Mouse (Mus musculus): ENCODE data around the gene Zcchc24. TPM values are rescaled to one million over a fixed set of nuclear protein-coding genes. Genes with fewer than 3 reads are reported as not detected.

Gene Zcchc24
- total RNA-seq, 4 experiments from 2014 or later, result 51.5 to 58.0 (median 54.4) TPM

DNA sequence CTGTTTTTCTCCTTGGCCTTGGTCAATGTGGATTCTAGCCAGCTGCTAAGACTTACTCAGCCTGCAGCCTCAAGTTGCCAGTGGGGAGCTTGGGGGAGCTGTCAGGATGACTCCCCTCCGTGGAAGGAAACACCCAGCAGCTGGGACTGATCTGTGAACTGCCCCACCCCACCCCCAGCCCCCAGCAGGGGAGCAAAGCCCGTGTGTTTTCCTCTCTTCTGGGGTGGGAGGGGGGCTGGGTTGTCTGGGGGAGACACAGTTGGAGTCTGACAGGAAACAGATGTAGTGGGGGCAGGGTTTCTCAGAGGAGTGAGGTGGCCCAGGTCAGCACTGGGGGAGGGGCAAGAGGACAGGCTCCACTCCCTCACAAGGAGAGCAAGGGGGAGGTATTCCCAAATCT is 50.4 kb downstream of the Zcchc24 start:
- no peak for DNase-seq (ENCODE audit: low spot score in 2 of 2)

DNA sequence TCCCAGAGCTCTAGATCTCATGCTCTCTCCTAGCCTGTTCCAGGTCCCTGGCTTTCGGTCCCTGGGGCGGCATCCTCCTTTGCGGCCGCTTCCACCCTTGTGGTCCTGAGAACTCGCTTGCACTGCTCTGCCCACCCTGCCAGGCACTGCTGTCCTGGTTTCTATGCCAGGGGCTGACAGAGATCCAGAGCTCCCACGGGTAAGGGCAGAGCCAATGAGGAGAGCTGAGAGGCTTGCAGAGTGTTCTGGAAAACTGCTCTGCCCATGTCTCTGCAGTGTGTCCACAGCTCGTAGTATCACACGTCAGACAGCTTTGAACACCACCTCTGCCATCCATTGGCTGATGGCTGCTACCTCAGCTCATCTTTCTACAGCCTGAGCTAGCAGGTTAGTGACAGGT is 51.1 kb downstream of the Zcchc24 start:
- no peak for DNase-seq (ENCODE audit: low spot score in 2 of 2)

DNA sequence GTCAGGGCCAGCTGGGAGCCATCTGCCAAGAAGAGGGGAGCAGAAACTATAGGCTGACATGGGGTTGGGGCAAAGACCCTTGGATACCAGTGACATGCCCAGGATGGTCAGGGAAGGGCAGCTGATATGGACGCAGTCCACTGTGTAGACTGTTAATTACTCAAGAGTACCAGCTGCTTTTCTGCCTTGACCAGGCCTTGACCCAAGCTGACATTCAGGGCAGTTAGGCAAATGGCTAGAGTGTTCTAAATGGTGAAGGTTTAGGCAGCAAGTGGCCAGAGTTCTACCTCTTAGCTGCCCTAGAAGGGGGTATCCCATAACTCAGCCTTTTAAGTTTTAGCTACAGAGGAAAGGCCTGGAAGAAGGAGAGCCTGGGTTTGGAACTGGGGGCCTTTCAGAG is 52.3 kb downstream of the Zcchc24 start:
- DNase-seq (ENCODE audit: low spot score in 2 of 2), result no peak

DNA sequence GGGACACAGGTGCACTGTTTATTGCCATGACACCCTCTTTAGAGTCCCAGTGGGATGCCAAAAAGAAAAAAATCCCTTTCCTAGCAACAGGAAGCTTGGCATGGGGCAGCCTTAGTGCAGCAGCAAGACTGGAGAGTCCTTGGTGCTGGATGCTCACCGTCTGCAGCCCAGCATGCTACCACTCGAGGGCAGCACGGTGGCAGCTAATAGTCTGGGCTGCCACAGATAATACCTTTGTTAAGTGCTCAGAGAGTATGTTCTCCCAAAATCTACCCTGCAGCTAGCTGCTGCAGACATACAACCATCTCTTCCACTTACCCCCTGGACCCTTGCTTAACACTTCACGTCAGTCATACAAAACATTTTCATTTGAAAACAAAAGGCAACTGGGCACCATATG is 55.4 kb downstream of the Zcchc24 start:
- DNase-seq (ENCODE audit: low spot score in 2 of 2), result no peak

DNA sequence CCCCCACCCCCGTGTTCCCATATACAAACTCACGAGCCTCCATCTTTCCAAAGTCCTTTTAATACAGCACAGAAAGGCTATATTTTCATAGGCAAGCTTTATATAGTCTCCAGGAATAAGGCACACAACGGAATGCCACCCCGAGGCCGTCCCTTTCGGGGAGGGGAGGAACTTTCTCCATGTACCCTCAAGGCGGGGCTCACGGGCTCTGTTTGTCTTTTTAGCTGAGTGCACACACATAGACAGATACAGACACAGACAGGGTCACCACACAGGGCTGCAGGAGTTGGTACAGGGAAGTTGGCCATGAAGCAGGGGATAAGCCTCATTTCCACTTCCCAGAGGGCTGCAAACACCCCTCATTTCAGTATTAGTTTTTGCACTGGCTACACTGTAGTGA is 57.2 kb downstream of the Zcchc24 start:
- DNase-seq (ENCODE audit: low spot score in 2 of 2), result no peak

DNA sequence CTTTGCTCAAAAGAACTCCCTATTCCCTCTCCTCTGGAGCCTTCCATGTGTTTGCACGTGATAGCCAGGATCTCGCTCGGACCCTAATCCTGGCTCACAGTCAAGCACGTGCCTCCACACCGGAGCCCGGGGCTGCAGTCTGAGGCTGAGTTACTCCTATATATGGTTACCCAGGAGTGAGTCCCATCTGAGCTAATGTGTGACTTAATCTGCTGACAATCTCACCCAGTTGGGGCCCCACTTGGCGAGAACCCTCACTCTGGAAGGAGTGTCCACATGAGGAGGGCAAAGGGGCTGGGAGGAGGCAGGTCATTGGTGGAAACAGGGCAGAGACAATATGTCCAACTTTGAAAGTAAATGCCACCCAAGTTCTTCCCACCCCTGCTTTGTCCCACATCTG is 57.7 kb downstream of the Zcchc24 start:
- DNase-seq (ENCODE audit: low spot score in 2 of 2), result no peak

DNA sequence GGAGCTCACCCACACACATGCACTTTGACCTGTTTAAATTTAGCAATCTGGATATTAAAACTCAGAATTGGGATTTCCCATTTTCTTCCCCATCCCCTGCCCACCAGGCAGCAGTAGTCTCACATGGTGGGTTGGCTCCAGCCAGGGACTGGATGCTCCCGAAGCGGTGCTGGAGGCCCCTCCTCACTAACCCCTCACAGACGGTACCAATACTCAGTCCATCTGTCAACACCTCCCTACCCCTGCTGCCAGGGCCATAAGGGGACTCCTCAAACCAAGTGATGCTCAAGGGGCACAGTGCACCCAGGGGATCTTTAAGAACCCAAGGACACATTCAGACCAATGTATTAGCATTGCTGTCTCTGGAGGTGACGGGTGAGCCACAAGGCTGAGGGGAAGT is 58.2 kb downstream of the Zcchc24 start:
- no peak for DNase-seq (ENCODE audit: low spot score in 2 of 2)

DNA sequence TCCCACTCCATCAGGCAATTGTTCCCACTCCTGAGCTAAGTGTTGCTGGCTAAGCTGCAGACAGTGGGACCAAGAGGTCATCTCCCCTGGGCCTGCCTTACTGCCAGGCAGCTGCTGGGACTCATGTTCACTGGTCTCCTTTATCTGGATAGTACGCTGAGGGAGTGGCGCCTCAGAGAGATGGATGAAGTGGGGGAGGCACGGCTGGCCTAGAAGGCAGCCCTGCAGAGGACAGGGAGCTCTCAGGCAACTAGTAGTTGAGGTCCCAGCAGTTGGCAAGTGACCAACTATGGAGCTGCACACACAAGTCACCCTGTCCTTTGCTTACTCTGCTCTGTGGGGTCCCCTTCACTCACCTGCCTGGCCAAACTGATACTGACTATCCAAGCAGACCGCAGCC is 58.8 kb downstream of the Zcchc24 start:
- no peak for DNase-seq (ENCODE audit: low spot score in 2 of 2)

DNA sequence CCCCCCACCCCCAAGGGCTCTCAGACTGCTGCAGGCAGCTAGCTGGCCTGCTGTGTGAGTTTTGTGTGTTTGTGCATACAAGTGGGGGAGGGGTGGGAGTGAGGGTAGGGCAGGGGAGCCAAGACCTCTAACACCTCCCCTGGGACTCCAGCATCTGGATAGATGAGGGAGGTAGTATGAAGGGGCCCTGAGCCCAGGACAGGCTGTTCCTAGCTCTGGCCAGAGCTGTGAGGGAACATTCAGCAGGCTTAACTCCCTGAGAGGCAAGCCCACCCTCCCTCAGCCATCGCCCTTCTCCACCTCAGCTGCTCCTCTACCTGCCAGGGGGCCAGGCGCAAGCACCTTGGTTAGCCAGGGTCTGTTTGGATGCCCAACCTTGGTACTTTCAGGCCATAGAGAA is 59.9 kb downstream of the Zcchc24 start:
- no peak for DNase-seq (ENCODE audit: low spot score in 2 of 2)

DNA sequence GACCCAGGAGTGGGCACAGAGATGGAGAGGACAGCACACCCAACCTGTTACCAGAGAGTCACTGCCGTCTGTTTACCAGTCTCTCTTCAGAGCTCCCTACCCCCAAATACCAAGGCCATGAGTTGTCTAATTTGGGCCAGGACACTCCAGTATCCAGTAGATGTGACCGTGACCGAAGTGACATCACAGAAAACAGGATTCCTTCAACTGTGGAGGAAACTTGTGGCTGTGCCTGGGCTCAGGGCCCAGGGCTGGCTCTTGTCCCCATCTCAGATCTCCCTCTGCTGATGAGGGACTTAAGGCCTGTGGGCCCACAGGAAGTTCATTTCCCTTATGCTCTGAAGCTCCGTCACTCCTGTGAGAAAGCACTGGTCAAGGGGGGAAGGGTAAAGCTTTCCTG is 60.4 kb downstream of the Zcchc24 start:
- DNase-seq (ENCODE audit: low spot score in 2 of 2), result no peak

DNA sequence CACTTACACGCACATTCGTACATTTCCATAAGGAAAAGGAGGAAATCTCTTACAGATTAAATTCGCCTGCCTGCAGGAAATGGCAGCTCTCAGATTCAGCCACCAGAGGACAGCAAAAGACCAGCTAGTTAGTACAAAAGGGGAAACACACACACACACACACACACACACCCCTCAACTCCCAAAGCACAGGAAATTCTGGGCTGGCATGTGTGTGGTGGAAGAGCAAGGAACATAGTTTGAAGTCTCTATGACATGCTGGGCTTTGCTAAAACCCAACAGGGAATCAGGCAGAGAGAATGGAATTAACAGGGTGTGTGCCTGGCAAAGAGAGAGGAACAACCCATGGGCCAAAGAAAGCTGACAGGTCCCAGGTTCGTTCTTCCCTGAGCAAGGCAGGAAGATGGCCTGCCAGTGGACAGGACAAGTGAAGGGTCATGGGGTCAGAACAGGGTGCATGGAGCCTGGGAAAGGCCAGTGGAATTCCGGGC is 61.1 kb downstream of the Zcchc24 start:
- DNase-seq (ENCODE audit: low spot score in 2 of 2), result no peak

DNA sequence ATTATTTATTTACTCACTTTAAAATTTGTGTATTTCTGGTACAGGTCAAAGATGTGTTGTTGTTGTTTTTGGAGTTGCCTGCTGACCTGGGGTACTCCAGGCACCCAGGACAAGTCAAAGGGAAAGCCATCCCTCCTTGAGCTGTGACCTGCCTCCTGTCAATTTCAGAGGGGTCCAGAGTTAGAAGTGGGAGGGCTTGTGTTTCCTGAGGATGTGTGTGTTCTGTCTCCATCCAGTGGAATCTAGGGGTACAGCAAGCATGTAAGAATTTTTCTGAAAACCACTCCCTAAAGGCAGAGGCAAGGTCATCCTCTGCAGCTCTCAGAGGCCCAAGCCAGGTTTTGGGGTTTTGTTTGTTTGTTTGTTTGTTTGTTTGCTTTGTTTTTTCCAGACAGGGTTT is 66.9 kb downstream of the Zcchc24 start:
- DNase-seq (ENCODE audit: low spot score in 2 of 2), result no peak

DNA sequence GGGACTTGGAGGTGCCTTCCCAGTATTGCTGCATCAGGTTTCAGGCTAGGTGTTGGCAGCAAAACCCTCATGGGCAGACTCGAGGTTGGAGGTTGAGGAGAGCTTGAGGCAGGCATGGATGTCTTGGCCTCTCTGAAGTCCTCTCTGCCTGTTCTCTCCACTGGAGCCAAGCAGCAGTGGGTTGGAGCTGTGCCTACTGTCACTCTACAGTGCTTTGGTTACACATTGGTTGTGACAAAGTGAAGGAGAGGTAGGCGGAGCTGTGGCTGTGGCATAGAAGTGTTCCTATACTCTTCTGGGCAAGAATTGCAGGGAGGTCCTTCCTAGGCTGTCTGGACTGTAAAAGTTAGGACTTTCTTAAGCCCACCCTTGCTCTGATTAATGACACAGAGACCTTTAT is 72.5 kb downstream of the Zcchc24 start:
- no peak for DNase-seq (ENCODE audit: low spot score in 2 of 2)

DNA sequence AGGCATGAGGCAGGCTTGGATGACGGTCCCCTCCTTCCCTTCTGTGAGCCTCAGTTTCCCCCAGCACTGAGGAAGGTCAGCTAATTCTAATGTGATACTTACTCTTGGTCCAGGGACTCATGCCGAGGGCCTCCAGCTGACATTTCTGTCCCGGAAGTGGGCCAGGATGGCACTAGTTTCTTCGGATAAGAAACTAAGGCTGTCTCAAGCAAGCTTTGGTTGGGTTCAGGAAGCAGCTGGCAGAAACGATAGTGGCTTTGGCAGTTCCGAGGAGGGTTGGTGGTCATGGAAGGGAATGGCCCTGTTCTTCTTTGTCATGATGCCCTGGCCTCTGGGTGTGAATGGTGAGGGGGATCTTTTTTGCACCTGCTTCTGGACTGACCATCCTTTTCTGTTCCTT is 73.8 kb downstream of the Zcchc24 start:
- DNase-seq (ENCODE audit: low spot score in 2 of 2), result no peak

DNA sequence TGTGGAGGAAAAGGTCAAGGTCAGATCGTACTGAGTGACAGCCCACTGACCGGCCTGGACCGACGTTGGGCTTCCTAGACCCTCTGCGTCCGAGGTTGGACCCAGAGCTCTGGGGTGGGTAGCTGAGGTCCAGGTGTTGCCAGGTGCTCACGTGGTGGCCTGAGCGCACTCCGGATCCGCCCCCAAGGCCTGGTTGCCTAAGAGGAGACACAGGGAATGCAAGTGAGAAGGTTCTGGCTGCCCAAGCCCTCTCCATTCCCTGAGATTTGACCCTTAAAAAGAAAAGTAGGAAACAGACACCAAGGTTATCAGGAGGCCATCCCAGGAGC is 74.3 kb downstream of the Zcchc24 start:
- no peak for DNase-seq (ENCODE audit: low spot score in 2 of 2)

DNA sequence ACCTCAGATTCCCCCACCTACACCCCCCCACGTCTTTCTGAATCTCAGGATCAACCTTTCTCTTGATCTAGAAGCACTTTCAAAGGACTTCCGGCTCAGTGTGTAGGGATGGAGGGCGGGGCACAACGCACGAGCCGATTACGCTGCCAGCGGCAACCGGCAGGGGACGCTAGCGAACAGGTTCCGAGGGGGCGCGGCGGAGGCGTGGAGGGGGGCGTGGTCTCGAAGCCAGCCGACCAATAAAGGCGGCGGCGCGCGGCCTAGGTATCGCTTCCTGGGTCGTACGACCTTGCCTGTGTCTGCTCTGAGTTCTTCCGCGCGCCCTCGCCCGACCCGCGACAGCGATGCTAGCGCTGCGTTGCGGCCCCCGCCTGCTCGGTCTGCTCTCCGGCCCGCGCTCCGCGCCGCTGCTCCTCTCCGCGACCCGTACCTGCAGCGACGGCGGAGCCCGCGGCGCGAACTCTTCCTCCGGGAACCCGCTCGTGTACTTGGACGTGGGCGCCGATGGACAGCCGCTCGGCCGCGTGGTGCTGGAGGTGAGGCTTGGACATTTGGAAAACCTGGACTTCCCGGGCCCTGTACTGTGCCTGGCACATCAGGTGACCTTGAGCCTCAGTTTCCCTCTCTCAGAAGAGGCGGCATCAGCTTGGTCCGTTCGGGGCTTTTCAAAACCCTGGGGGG is 74.8 kb downstream of the Zcchc24 start, which contains the start of gene Ppif:
TSS of gene Ppif (plus strand) at position 267 of the 681 bp plus-strand sequence.
- DNase-seq (ENCODE audit: low spot score in 2 of 2), result peak; percentile 89 to 94

DNA sequence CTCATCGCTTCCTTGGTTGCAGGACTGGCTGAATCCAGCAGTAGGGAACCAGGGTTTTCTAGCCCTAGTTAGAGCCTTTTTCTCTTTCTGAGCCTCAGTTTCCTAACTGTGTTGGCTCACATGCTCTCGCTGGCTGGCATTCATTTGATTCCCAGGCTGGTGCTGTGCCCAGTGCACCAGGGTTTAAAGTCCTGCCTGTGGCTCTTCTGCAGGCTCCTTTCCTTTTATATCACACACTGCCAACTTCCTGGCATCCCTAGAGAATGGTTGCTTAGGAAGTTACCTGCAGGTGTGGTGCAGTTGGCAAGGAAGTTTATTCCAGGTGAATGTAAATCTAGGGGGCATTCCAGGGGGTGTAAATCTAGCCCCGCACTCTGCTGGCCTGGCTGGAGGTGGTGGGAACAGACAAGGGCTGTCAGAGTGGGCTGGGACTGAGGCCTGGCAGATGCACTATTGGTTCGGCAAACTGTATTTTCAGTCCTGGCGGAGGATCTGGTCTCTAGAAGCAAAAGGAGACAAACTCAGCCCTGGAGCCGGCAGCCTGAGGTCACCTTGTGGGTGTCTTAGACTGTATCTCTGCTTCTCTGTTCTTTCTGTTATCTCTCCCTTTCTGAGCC is 75.5 kb downstream of the Zcchc24 start:
- DNase-seq (ENCODE audit: low spot score in 2 of 2), result no peak

DNA sequence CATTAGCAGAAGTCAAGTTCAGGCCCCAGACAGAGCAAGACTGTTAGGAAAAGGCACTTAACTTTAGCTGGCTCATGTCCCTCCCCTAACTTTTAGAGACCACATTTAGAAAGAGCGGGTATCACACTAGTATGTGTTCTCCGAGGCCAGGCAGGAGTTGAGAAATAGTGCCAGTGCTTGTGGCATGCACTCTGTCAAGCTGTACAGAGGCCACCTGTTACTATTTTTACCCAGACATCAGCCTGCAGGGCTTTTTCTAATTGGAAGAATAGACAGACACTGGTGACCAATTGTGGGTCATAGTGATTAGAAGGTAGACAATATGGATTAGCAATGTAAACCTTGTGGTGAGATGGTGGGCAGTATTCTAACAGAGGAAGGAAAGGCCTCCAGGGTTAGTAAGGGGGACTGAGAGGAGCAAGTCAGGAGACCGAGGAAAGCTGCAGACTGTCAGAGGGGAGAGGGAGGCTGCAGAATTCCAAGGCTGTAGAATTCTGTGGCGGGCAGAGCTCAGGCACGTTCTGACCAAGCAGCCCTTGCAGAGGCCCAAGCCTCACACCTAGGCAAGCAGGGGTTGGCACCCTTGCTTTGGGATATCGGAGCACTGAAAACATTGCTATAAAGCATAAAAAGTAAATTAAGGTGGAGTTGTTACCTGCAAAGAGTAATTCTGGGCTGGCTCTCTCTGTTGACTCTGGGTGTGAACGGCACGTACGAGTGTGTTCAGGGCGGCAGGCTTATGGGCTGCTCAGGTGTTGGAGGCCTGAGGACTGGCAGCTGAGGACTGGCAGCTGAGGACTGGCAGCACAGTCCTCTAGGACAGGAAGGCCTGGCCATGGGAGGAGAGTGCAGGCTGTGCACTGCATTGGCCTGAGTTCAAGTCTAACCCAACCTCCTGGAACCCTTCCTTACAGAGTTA is 81.6 kb downstream of the Zcchc24 start:
- no peak for DNase-seq (ENCODE audit: low spot score in 2 of 2)

DNA sequence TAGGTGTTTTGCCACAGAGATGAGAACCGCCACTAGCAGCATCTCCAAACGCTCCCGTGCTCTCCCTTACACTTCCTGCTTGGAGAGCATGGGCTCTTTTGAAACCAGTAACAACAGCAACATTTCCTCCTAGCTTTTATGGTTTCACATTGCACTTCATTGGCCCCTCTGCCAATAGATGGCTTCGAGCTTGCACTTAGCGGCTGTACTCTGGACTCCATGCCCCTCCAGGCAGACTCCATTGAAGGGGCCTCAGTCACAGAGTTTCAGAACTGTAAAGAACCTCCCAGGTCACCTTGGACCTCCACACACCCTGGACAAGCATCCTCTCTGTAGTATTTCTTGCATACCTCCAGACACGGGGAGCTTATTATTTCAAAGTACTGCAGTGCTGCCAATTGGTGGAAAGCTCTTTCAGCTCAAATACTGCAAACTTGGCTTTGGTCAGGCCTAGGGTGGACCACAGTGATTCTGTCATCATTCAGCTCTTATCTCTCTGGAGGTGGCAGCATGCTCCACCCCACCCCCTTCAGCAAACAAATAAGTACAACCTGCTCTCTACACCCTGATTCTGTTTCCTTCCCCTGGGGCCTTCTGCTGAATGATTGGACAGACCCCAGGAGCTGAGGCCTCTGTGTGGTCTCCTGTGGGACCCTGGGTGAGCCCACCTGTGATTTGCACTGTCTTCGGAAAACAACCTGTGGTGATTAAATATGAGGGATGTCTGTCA is 82.5 kb downstream of the Zcchc24 start:
- no peak for DNase-seq (ENCODE audit: low spot score in 2 of 2)

DNA sequence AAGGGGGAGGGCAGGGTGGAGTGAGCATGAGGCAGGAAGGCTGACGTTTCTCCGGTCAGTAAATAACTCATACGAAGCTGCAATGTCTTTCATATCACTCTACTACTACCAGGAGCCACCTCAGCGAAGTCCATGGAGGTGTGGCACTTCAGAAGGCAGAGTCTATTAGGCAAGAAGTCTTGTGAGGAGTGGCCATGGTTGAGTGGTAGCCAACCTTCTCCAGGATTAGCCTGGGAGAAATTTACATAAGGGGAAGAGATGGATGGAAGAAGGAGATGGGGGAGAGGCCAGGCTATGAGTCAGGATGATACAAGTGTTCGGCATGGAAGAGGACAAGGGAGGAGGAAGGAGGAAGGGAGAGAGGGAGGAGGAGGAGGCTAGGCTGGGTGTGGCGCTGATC is 86.8 kb downstream of the Zcchc24 start:
- DNase-seq (ENCODE audit: low spot score in 2 of 2), result no peak

DNA sequence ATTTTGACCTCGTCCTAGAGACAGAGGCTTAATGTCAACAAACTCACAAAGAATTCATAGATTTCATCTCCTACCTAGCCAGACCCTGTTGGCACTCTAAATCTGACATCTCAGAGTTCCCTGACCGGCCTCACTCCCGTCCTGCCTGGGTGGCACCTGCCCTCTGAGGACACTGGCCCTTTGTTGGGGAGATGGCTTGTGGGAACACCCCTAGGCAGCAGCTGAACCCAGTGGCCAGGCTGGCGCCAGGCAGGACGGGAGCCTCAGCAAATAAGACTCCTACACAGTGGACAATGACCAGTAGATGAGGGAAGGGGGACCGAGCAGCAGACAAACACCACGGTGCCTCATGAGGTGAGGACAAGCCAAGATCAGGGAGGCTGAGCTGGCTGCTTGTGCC is 89.2 kb downstream of the Zcchc24 start:
- DNase-seq (ENCODE audit: low spot score in 2 of 2), result no peak

DNA sequence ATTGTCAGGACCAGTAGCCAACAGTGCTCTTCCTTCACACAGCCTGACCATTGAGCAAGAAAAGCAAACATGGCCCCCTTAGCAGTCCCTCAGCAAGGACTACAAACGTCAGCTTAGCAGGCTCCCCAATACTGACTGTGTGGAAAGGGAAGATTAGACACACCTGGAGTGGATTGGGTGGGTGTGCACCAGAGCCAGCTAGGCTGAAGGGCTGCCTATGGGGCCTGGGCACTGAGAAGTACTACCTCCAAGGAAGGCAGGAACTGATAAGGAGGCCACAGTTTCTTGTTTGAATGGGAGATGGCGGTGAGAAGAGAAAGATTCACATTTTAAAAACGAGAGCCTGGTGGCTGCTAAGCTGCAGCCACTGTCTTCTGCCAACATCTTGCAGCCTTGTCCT is 101.3 kb downstream of the Zcchc24 start:
- DNase-seq (ENCODE audit: low spot score in 2 of 2), result no peak
